Mouse (Mus musculus) heart, adult 9 months (tissue): ENCODE results near the gene Gnas.
"Not testable (repeated sequence)": the region's sequence is repeated elsewhere in the genome, so short reads cannot be mapped to it uniquely, and the experiment has no call there.

Source experiments
- DNase-seq, 2 experiments: peaks; one replicate each; pipeline ENCODE4 v3.0.0; 2022; ENCODE audit warnings: low spot score in 2 of 2

Gnas gene

DNA sequence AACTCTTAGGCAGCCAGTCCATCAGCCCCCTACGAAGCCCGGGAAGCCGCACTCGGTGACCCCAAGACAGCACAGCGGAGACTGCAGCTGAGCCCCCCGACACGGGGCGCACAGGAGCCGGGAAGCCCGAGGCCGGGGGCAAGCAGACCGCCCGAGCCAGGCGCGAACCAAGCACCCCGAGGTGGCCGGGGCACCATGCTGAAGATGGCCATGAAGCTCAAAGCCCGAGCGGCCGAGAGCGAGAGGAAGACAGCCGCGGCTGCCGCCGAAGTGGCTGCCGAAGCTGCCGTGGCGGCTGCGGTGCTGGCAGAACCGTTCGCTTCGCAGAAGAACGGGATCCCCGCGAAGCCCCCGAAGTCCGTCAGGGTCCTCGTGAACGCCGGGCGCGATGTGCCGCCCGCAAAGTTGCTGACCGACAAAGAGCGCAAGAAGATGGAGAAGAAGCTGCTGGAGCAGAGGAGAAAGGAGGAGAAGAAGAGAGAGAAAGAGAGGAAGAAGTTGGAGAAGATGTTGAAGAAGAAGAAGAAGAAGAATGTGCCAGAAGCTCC is 44.3 kb downstream of the Gnas start:
- DNase-seq, result no peak

DNA sequence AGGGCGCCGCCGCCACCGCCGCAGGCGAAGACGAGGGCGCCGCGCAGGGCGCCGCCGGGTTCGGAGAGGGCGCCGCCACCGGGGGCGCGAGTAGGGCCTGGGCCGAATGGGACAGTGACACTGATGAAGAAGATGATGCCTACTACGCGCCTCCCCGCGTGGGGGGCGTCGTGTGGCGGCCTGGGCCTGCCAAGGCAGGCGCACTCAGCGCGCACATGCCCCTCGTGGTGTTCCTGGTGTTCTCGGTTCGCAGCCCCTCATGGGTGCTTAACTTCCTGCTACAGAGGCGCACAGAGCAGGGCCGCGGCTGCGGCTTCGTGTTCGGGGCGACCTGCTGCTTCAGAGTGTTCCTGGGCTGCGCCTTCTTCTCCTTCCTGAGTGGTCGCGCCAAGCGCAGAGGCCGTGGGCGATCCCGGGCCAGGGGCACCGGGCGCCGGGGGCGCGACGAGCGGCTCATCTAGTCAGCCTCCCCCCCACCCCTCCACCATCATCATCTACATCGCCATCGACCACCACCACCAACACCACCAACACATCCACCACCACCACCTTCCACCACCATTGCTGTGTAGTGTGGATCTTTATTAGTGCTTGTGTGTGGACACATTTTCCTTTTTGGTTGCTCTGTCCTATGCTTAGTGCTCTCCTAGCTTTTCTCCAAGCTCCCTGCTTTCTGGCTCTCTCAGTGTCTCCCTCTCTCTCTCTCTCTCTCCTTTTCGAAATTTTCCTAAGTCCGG is 45.0 kb downstream of the Gnas start:
- no peak for DNase-seq

DNA sequence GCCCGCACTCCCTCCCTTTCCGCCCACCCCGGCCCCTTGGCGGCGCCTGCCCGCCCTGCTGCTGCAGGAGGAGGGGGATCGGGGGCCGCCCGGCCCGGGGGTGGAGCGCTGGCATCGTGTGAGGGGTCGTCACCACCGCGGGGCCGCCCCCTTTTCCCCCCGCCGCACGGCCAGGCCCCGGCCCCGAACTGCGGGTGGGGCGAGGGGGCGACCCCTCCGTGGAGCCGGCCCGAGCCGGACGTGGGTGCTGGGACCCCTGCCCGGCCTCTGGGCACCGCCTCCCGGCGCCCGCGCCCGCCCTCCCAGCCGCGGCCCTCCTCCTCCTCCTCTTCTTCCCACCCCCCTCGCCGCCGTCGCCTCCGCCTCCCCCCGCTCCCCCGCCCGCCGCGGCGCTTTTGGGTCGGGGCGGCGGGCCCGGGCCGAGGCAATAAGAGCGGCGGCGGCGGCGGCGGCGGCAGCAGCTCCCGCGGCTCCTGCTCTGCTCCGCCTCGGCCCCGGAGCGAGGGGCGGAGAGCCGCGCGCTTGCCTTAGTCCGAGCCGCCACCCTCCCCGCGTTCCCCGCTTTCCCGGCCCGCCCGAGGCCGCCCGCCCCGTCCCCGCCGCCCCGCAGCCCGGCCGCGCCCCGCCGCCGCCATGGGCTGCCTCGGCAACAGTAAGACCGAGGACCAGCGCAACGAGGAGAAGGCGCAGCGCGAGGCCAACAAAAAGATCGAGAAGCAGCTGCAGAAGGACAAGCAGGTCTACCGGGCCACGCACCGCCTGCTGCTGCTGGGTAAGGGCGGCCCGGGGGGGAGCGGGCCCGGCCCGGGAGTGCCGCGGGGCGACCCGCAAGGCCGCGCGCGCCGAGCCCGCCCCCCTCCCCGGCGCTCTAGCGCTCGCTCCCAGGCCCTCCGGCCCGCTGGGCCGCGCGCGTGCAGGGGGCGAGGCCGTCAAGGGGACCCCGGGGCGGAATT is 45.8 kb downstream of the Gnas start:
- DNase-seq, result peak; percentile 84 to 85

DNA sequence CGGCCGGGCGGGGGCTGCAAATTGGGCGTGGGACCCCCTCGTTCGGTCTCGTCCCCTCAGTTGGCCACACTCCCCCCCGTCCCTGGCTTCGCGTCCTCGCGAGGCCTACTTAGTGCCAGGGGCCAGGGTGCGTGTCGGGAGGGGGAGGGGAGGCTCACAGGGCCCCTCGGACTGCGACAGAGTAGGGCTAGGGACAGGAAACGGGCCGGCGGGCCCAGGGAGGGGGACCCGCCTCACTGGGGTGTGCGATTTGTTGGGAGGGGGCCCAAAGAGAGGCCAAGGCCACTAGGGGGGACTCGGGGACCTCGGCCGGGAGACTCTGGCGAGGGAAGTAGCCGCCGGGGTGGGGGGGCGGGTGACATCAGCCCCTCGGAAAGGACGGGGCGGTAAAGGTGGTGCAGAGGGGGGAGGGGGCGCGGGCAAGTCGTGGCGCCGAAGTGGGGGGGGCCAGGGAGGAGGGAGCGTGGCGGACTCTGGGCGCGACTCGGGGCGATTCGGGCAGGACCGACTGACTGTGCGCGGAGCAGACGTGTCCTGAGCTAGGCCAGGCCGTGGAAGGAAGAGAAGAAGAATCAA is 46.6 kb downstream of the Gnas start:
- peak; percentile 82 to 84 for DNase-seq

DNA sequence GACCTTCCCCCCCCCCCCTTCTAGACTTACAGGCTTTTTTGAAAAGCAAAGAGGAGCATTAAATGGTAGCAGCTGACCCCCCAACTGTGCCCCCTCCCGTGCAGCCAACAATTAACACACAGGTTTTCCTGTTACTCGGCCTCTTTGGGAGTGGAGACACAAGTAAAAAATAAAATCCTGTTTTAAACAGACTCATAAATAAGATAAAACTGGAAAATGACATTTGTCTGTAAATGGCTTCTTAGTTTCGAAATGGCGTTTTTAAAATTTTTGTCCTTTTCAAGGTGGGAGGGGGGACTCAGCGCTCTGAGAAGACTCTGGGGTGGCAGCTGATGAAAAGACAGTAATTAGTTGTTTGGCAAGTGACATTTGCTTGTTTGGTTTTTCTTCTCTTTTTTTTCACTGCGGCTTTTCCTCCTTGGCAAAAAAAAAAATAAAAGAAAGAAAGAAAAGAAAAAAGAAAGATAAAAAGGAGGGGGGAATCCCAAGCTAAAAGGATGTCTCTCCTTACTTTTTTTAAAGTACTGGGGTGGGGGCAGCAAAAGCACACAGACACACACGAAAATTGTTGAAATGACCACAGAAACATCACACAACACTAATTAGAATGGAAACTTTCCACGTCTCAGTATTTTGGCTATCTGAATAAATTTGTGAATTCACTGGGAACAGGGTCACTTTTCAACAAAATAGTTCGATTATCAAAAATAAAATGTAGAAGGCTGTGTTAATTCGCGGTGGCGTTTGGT is 47.3 kb downstream of the Gnas start:
- DNase-seq, result no peak

DNA sequence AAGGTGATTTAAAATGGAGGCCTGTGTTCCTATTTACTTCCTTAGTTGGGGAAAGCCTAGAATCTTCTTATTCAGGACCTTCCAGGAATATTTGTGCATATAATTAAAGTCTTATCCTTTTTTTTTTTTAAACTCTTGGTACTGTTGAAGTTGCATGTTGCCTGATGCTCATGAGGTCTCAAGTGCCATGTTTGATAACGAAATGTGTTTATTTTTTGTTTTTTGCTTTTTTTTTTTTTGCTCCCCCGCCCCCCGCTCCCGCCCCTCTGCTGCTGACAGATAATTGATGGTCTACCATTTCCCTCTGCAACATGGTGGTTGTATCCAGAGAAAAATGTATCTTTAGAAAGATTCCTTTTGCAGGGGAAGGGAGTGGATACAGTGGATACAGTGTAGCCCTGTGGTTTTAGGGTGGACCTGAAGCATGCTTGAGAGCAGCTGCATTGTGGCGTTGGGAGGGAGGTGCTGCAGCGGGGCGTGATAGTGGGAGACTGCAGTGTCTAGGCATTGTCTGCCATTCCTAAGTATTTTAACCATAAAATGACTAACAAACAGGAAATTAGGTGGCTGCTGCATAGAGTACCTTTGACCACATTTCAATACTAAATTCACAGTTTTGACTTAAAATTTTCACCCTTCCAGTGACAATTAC is 49.2 kb downstream of the Gnas start:
- no peak for DNase-seq

DNA sequence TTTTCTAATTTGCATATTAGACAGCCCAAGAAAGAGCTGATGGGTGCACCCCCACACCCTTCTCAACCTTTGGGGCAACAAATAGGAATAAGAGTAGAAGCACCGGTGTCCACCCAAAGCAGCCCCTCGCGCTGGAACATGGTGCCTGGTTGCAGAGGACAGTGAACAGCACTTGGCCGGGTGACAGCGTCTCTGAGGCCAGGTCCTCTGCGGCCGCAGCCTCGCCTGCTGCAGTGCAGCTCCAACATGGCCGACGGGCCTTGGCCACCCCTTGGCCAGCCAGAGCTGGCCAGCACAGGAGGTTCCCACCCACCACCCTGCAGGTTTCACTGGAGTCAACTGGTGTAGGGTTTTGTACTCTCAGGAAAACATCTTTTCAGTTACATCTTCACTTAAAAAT is 50.3 kb downstream of the Gnas start:
- no peak for DNase-seq

DNA sequence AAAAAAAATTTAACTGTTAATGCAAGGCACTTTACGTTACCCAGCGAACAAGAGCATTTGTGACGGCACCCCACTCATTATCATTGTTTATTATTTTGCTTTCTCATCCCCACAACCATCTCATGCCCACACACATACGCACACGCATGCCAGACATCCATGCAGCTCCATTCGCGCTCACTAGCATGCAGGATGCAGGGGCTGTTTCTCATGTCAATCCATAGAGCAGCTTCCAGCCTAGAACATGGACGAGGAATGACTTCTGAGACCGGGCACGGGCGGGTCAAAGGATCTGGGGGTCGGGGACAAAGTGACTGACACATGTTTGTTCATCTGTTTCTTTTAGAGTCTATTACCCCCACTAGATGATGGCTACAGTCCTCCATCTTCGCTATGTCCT is 53.2 kb downstream of the Gnas start:
- no peak for DNase-seq

DNA sequence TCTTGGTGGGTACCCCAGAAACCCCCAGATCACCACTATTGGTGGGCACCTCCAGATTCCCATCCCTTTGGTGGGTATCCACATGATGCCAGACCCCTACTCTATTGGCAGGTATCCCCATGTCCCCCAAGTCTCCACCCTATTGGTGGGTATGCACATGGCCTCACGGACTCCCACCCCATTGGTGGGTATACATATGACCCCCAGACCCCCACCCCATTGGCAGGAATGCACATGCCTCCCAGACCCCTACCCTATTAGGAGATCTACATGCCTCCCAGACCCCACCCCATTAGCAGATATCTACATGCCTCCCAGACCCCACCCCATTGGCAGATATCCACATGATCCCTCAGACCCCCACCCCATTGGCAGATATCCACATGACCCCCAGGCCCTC is 55.6 kb downstream of the Gnas start:
- DNase-seq, result no peak

DNA sequence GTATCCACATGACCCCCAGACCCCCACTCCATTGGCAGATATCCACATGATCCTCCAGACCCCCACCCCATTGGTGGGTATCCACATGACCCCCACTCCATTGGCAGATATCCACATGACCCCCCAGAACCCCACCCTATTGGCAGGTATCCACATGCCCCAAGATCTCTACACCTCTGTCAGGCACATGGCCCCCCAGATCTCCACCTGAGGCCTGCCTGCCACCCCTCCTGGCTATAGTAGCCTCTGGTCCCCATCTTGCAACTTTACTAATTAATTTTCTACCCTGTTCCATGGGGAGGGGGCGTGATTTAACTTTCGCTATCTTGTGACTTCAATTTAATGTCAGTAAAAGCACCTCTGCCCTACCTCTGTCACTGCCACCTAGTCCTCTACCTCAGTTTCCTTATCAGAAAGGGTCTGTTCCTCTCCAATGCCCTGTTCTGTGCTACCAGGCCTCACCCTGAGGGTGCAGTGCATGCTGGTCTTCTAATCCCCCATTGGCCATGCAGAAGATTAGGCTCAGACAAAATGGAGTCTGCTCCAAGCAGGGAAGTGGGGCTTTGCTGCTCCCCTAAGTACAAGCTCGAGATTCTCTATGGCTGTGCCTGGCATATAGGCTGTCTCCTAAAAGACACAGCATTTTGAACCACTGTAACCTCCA is 56.2 kb downstream of the Gnas start:
- DNase-seq, result no peak

DNA sequence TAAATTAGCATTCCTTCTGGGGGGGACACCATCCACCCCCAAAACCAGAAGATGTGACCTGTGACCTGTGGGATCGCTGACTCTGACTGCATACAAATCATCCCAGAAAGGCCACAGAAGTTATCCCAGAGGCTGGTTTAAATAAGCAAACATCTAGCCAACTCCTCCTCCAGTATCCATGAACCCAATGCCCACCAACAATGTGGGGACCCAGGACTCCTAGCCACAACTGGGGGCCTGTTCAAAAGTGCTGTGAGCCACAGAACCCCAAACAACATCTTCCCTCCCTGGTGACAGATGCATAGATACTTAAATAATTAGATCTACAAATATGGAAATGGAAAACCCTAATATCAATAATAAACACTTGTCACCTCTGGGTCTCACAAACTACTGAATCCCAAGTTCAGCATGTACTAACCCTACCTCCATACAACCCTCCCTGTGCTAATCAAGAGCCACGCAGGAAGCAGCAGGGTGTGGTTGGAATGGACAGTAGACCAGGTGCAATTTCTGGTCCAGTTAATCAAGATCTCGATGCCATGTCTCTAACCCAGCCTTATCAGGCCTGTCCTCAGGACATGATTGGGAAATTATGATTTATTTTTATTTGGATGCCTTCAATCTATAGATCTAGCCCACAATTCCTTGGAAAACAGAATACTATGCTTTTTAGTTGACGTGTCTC is 56.9 kb downstream of the Gnas start:
- no peak for DNase-seq

DNA sequence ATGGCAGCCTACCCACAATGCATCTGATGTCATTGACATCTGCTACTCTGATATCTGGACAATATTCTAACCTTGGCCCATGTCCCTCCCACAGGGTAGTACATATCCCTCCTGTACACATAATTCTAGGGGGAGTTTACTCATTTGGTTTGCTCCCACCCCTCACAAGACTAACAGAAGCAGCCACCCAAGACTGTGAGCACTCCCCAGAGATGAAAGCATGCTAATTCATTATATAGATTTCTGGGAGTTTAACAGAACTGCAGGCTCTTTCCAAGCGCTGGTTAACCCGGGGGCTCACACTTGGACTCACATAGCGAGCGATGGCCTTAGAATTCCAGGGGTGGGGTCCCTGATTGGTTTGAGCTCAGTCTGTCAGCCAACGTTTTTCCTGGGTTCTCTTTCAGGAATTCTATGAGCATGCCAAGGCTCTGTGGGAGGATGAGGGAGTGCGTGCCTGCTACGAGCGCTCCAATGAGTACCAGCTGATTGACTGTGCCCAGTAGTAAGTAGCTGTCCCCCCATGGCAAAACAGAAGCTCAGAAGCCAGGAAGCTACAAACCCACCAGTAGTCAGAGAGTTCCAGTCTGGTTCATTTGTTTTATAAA is 58.8 kb downstream of the Gnas start:
- DNase-seq, result no peak

DNA sequence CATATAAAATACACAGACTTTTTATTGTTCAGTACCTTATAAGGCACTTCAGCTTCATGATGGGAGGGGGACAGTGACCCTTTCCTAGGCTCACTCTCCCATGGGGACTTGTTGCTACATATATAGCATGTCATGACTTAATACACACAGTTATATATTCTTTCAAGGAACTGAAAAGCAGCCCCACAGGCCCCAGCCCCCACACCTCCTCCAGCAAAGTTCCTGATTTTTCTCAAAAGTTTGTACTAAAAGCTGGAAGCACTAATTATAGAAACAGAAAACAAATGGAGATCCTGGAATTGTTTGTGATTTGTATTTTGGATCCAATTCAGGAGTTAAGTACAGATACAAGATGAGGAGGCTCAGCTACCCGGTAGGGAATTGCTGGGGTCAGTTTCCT is 59.4 kb downstream of the Gnas start:
- no peak for DNase-seq

DNA sequence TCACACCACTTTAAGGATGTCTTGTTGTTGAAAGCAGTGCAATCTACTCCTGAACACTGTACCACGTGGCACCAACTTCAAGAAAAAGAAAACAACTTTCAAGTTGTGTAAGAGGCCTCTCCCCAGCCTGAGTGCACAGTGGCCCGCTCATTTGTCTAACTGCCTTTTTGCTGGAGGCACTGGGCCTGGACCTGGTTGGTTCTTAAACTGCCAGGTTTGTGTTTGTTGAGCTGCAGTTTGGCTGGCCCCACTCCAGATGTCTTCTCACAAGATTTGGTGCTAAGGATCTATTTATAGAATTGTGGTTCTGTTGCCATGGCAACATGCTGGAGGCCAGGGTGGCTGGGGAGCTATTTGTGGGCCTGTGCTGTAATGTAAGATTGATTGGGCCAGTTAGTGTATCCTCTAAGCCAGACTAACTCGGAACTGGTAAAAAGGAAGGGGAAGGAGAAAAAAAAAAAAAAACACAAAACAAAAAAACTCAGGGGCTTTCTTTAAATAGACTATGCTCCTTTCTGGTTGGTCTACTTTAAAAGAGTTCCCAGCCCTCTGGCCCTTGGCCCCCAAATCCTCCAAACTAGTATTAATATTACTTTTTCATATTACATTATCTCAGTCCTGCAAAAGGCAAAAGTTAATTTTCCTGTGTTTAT is 60.0 kb downstream of the Gnas start:
- DNase-seq, result peak; percentile 91

DNA sequence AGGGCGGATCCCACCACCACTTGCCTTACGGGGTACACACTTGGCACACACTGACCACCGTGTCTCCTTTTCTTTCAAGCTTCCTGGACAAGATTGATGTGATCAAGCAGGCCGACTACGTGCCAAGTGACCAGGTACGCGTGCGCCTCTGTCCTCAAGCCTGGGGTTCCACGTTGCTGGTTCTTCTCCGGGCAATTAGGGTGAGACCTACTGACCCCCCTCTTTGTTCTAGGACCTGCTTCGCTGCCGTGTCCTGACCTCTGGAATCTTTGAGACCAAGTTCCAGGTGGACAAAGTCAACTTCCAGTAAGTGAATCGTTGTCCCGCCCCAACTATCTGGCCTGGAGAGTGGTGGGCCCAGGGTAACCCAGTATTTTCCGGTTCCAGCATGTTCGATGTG is 60.9 kb downstream of the Gnas start:
- no peak for DNase-seq

DNA sequence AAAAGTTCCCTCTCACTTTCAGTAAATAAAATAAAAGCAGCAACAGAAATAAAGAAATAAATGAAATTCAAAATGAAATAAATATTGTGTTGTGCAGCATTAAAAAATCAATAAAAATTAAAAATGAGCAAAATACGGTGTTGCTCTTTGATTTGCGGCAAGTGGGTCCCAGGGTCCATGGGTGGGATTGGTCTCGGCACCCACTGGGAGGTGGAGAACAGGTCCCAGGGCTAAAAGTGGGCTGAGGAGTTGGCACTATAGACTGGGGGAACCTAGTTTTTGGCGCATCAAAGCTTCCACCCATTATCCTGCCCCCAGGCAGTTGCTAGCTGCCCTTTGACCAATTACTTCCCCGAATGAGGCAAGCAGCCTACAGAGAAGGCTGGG is 62.5 kb downstream of the Gnas start, which contains the start of gene Gm20721:
Gene Gm20721, minus strand, starts transcription at position 101 of the 387 bp plus-strand sequence.
- DNase-seq, result no peak

DNA sequence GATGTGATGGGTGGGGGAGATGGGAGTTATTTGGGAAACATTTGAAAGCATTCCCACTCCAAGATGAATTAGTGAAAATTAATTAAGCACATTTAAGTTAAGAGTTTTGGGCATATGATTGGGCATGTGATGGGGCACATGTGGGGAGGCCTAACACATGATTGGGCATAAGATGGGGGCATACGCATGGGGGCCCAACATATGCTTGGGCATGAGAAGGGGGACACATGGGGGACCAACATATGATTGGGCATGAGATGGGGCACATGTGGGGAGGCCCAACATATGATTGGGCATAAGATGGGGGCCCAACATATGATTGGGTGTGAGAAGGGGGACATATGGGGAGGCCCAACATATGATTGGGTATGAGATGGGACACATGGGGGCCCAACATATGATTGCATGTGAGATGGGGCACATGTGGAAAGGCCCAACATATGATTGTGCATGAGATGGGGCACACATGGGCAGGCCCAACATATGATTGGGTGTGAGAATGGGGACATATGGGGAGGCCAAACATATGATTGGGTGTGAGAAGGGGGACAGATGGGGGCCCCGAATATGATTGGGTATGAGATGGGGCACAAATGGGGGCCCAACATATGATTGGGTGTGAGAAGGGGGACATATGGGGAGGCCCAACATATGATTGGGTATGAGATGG is 63.0 kb downstream of the Gnas start:
- DNase-seq, result not testable (repeated sequence)

DNA sequence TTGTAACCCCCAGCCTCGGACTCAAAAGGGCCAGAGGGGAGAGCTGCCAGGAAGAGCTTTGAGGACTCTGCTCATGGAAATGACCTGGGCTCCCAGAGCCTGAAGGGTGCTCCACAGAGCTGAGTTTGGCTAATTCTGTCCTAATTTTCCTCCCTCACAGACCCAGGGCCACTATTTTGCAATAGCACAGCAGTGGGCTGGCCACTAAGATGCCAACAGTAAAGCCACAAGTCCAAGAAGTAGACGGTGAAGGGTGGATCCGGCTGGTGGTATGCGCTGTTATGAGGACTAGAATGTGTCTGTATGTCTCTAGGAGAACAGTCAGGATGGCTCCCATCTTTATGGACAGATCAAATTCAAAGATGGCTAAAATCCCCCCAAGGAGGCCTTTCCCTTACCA is 74.4 kb downstream of the Gnas start:
- no peak for DNase-seq
